Mouse (Mus musculus) midbrain, embryonic 14.5 days (tissue): ENCODE data around the gene Tbx19. TPM values are rescaled to one million over a fixed set of nuclear protein-coding genes. Genes with fewer than 3 reads are reported as not detected.
A peak's percentile ranks its signal among the peaks of the same experiment; 100 is the strongest.

ENCODE experiments used
- ATAC-seq: fragments of 200-750 bp; cut with Nextera tagmentation; 2 replicates; pipeline ENCODE4 v1.8.0; 2017; ENCODE audit warnings: moderate number of reproducible peaks, moderate library complexity; ENCODE audit not compliant: low FRiP score, low TSS enrichment
- DNase-seq: peaks from one replicate; pipeline ENCODE4 v3.0.0-alpha.2; 2015
- H3K27ac ChIP-seq: fragments of 300-500 bp; sonication (generic); replicated peaks from 2 replicates; pipeline ENCODE4 v1.5.1; 2014; ENCODE audit warnings: mild to moderate bottlenecking, low read depth, low read length, moderate library complexity
- H3K27me3 ChIP-seq: fragments of 300-500 bp; sonication (generic); 2 replicates; pipeline ENCODE4 v1.6.1; 2014; ENCODE audit warnings: low read length, control low read depth, mixed read lengths; ENCODE audit not compliant: control insufficient read depth, insufficient read depth
- H3K36me3 ChIP-seq: fragments of 300-500 bp; sonication (generic); 2 replicates; pipeline ENCODE4 v1.6.1; 2014; ENCODE audit warnings: low read length, control low read depth; ENCODE audit not compliant: control insufficient read depth, insufficient read depth
- H3K4me1 ChIP-seq: fragments of 300-500 bp; sonication (generic); 2 replicates; pipeline ENCODE4 v1.6.1; 2014; ENCODE audit warnings: mild to moderate bottlenecking, antibody characterized with exemption, low read length, control low read depth; ENCODE audit not compliant: control insufficient read depth, insufficient read depth
- H3K4me2 ChIP-seq: fragments of 300-500 bp; sonication (generic); 2 replicates; pipeline ENCODE4 v1.6.1; 2014; ENCODE audit warnings: mild to moderate bottlenecking, low read length, moderate library complexity
- H3K4me3 ChIP-seq: fragments of 300-500 bp; sonication (generic); replicated peaks from 2 replicates; pipeline ENCODE4 v1.5.1; 2014; ENCODE audit warnings: low read depth, low read length
- H3K9ac ChIP-seq: fragments of 300-500 bp; sonication (generic); replicated peaks from 2 replicates; pipeline ENCODE4 v1.6.1; 2014; ENCODE audit warnings: mild to moderate bottlenecking, low read length, moderate library complexity
- H3K9me3 ChIP-seq: fragments of 300-500 bp; sonication (generic); 2 replicates; pipeline ENCODE4 v1.6.1; 2016; ENCODE audit warnings: low read length, control low read depth, mixed read lengths; ENCODE audit not compliant: control insufficient read depth
- WGBS: fragments of 180-500 bp; shearing (Covaris S2); extraction: QIAGEN DNeasy Blood & Tissue Kit; methylation state at CpG from one replicate; pipeline ENCODE4 v1.1.7; 2014; 5-methylcytosine and 5-hydroxymethylcytosine counted together
- polyA plus RNA-seq: library from polyadenylated mRNA; unstranded; fragments of >200 nt; fragmentation: Nextera tagmentation; extraction: Ambion mirVana; gene quantifications from 2 replicates; pipeline ENCODE4 v1.2.1, GENCODE M21; 2014

Gene Tbx19
- not detected in 2 replicates for polyA plus RNA-seq

- 88% methylated on average over 8 of the region's 8 CpGs for WGBS
- H3K27me3 ChIP-seq: no peaks in the 10 kb centered on the region
- no peaks in the 10 kb centered on the region for H3K9me3 ChIP-seq
- no peak within 1 kb of the TSS for H3K4me3 ChIP-seq
- no peak within 1 kb of the TSS for H3K27ac ChIP-seq
- H3K9ac ChIP-seq: no peak within 1 kb of the TSS
- ATAC-seq (no peak), DNase-seq (peak; percentile 6)
- H3K4me1 ChIP-seq: no peaks in the 10 kb centered on the region
- no peaks in the 10 kb centered on the region for H3K36me3 ChIP-seq
- H3K4me2 ChIP-seq: no peak within 1 kb of the TSS
Observed at GRCm38 (mm10) chr1:165160723-165161405, at the start of gene Tbx19. Gene Tbx19, minus strand, starts transcription at chr1:165160773.

GRCm38 (mm10) chr1:165205591-165205990 is 45.0 kb upstream of the Tbx19 start:
- no peaks in the 10 kb centered on the region for H3K9me3 ChIP-seq
- no peak overlapping the region for H3K27ac ChIP-seq
- H3K4me2 ChIP-seq: no peak overlapping the region
- H3K4me1 ChIP-seq: no peaks in the 10 kb centered on the region
- no peak overlapping the region for H3K4me3 ChIP-seq
- 52% methylated on average over 2 of the region's 2 CpGs for WGBS
- ATAC-seq: no peak
- no peak overlapping the region for H3K9ac ChIP-seq
- H3K27me3 ChIP-seq: no peaks in the 10 kb centered on the region
- H3K36me3 ChIP-seq: no peaks in the 10 kb centered on the region
- DNase-seq: no peak

- ATAC-seq: no peak
- 43% methylated on average over 2 of the region's 2 CpGs for WGBS
- H3K4me1 ChIP-seq: no peaks in the 10 kb centered on the region
Observed at GRCm38 (mm10) chr1:165203488-165204035, 43.0 kb upstream of the Tbx19 start.

GRCm38 (mm10) chr1:165201445-165202012 is 41.0 kb upstream of the Tbx19 start:
- H3K4me1 ChIP-seq: no peaks in the 10 kb centered on the region
- no peak overlapping the region for H3K9ac ChIP-seq
- H3K36me3 ChIP-seq: no peaks in the 10 kb centered on the region
- no peaks in the 10 kb centered on the region for H3K9me3 ChIP-seq
- H3K4me3 ChIP-seq: no peak overlapping the region
- no peaks in the 10 kb centered on the region for H3K27me3 ChIP-seq
- WGBS: 87% methylated on average over 4 of the region's 4 CpGs
- H3K27ac ChIP-seq: no peak overlapping the region
- H3K4me2 ChIP-seq: no peak overlapping the region
- no peak for ATAC-seq
- no peak for DNase-seq

More at GRCm38 (mm10) chr1:165203488-165204035, 43.0 kb upstream of the Tbx19 start:
- DNase-seq: no peak
- Histone ChIP-seq H3K9ac (no peak overlapping the region), H3K4me3 (no peak overlapping the region), H3K36me3 (no peaks in the 10 kb centered on the region), H3K27ac (no peak overlapping the region), H3K27me3 (no peaks in the 10 kb centered on the region), H3K4me2 (no peak overlapping the region), H3K9me3 (no peaks in the 10 kb centered on the region)

- DNase-seq (no peak), ATAC-seq (no peak)
- Histone ChIP-seq H3K27ac (no peak overlapping the region), H3K4me3 (no peak overlapping the region), H3K4me2 (no peak overlapping the region), H3K36me3 (no peaks in the 10 kb centered on the region), H3K9ac (no peak overlapping the region), H3K4me1 (no peaks in the 10 kb centered on the region), H3K9me3 (no peaks in the 10 kb centered on the region), H3K27me3 (no peaks in the 10 kb centered on the region)
- 87% methylated on average over 8 of the region's 8 CpGs for WGBS
Observed at GRCm38 (mm10) chr1:165200748-165201147, 40.2 kb upstream of the Tbx19 start.

GRCm38 (mm10) chr1:165199639-165200038 is 39.1 kb upstream of the Tbx19 start:
- Histone ChIP-seq H3K4me2 (no peak overlapping the region), H3K27ac (no peak overlapping the region), H3K9ac (no peak overlapping the region), H3K4me1 (peaks cover 5% of the 10 kb centered on the region; the same call in 1 of the 2 replicates), H3K4me3 (no peak overlapping the region), H3K9me3 (no peaks in the 10 kb centered on the region), H3K27me3 (peaks cover 9% of the 10 kb centered on the region; the same call in 1 of the 2 replicates), H3K36me3 (no peaks in the 10 kb centered on the region)
- WGBS: 74% methylated on average over 3 of the region's 3 CpGs
- ATAC-seq: no peak
- DNase-seq: no peak

GRCm38 (mm10) chr1:165198951-165199350 is 38.4 kb upstream of the Tbx19 start:
- H3K27ac ChIP-seq: no peak overlapping the region
- H3K9me3 ChIP-seq: no peaks in the 10 kb centered on the region
- ATAC-seq (no peak), DNase-seq (no peak)
- H3K9ac ChIP-seq: no peak overlapping the region
- H3K4me1 ChIP-seq: peaks cover 7% of the 10 kb centered on the region; the same call in 1 of the 2 replicates
- WGBS: 62% methylated on average over 1 of the region's 1 CpGs
- H3K4me3 ChIP-seq: no peak overlapping the region
- H3K36me3 ChIP-seq: no peaks in the 10 kb centered on the region
- H3K4me2 ChIP-seq: no peak overlapping the region
- peaks cover 14% of the 10 kb centered on the region for H3K27me3 ChIP-seq

- ATAC-seq: no peak
- Histone ChIP-seq H3K9ac (no peak overlapping the region), H3K27ac (no peak overlapping the region), H3K4me2 (no peak overlapping the region), H3K36me3 (no peaks in the 10 kb centered on the region), H3K4me3 (no peak overlapping the region), H3K9me3 (no peaks in the 10 kb centered on the region), H3K27me3 (peaks cover 17% of the 10 kb centered on the region), H3K4me1 (peaks cover 7% of the 10 kb centered on the region; the same call in 1 of the 2 replicates)
- no peak for DNase-seq
- WGBS: 93% methylated on average over 3 of the region's 3 CpGs
Observed at GRCm38 (mm10) chr1:165197875-165198274, 37.3 kb upstream of the Tbx19 start.
